Mouse (Mus musculus): ENCODE results near the gene Mmp7. TPM values are rescaled to one million over a fixed set of nuclear protein-coding genes. Genes with fewer than 3 reads are reported as not detected.
A peak's percentile ranks its signal among the peaks of the same experiment; 100 is the strongest.

Mmp7 gene
- not detected in 2 replicates for polyA plus RNA-seq (2014; fragmentation: Nextera tagmentation; extraction: Ambion mirVana)

DNA sequence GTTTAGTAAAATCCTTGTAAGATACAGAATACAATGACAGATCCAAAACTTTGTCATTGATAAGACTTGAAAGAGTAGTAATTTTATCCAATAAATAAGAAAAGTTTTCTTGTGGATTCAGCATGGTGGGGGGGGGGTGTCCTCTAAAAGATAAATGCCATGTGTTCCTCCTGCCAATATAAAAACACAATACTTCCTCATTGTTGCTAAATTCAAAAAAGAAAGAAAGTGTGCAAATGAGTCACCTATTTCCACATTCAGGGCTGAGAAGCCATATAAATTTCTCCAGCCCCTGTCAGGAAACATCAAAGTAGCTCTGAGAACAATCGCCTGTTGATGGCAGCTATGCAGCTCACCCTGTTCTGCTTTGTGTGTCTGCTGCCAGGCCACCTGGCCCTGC lies at the start of gene Mmp7:
TSS of gene Mmp7 (plus strand) at position 301 of the 400 bp plus-strand sequence.
- Histone ChIP-seq H3K27ac (ENCODE audit: low read depth, low read length) (no peak within 1 kb of the TSS), H3K36me3 (ENCODE audit: control insufficient read depth, insufficient read depth, low read length) (no peaks in the 10 kb centered on the region), H3K4me2 (replicated peaks; ENCODE audit: low read depth, low read length) (no peak within 1 kb of the TSS), H3K9me3 (ENCODE audit: control insufficient read depth, low read length) (no peaks in the 10 kb centered on the region), H3K27me3 (ENCODE audit: control insufficient read depth, insufficient read depth, low read length) (no peaks in the 10 kb centered on the region), H3K4me1 (replicated peaks; ENCODE audit: control insufficient read depth, insufficient read depth, low read length) (no peaks in the 10 kb centered on the region), H3K4me3 (ENCODE audit: low read depth, low read length) (no peak within 1 kb of the TSS), H3K9ac (ENCODE audit: low read depth, low read length) (no peak within 1 kb of the TSS)
- no peak for ATAC-seq (ENCODE audit: low FRiP score)
- DNase-seq (ENCODE audit: low spot score): no peak
- 75% methylated on average over 1 of the region's 1 CpGs for WGBS

DNA sequence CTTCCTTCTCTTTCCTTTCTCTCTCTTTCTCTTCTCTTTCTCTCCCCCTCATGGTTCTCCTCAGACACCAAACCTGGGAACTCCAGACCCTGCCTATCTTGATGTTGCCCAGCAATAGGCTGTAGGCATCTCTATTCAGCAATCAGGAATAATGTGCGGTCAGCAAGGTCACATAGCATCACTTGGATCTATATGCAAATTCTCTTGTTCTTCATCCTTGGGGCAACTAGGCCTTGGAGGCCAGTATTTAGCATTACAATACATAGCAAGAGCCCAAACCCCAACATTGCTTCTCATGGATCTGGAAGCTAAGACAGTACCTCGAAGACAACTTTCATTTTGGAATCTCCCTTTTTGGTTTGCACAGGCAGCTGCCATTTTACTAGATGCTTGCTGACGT lies 44.0 kb upstream of the Mmp7 start:
- no peak overlapping the region for H3K4me2 ChIP-seq (replicated peaks; ENCODE audit: low read depth, low read length)
- no peaks in the 10 kb centered on the region for H3K27me3 ChIP-seq (ENCODE audit: control insufficient read depth, insufficient read depth, low read length)
- no peak overlapping the region for H3K27ac ChIP-seq (ENCODE audit: low read depth, low read length)
- no peak for DNase-seq (ENCODE audit: low spot score)
- H3K9me3 ChIP-seq (ENCODE audit: control insufficient read depth, low read length): no peaks in the 10 kb centered on the region
- H3K4me1 ChIP-seq (replicated peaks; ENCODE audit: control insufficient read depth, insufficient read depth, low read length): no peaks in the 10 kb centered on the region
- no peak overlapping the region for H3K9ac ChIP-seq (ENCODE audit: low read depth, low read length)
- no peak overlapping the region for H3K4me3 ChIP-seq (ENCODE audit: low read depth, low read length)
- H3K36me3 ChIP-seq (ENCODE audit: control insufficient read depth, insufficient read depth, low read length): no peaks in the 10 kb centered on the region
- 75% methylated on average over 3 of the region's 3 CpGs for WGBS
- ATAC-seq (ENCODE audit: low FRiP score): no peak

DNA sequence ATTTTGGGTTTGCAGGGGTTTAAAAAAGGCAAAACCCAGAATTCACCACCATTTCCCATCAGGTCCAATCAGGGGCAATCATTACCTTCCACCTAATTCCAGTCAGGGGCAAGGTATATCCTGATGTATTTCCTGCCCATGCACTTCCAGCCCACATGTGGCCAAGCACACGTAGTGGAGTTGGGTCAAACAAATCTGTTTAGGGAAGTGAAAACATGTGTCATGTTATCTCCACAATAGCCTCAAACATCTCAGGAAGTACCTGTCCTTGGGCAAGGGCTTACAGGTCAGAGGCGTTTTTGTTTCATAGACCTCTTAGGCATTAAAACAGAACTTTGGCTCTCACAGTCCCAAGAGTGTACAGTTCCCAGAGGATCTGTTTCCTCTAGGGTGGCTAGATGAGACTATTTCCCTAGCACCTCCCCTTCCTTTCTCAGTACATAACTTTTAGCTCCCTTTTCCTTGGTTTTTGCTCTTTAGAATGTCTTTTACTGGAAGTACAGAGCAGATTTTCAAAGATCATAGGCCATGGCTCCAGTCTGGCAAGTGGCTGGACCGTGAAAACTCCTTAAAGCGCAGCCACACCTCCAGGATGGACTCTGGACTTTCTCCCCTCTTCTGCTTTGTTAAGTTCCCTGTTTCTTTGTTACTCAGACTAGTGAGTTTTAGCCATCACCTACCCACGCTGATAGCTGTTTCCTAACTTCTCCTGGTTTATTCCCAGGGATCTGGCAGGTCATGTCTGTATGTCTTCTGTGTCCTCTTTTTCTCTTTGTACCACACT lies 41.3 kb upstream of the Mmp7 start:
- Histone ChIP-seq H3K9ac (ENCODE audit: low read depth, low read length) (no peak overlapping the region), H3K27ac (ENCODE audit: low read depth, low read length) (no peak overlapping the region), H3K9me3 (ENCODE audit: control insufficient read depth, low read length) (no peaks in the 10 kb centered on the region), H3K27me3 (ENCODE audit: control insufficient read depth, insufficient read depth, low read length) (no peaks in the 10 kb centered on the region), H3K4me3 (ENCODE audit: low read depth, low read length) (no peak overlapping the region), H3K4me2 (replicated peaks; ENCODE audit: low read depth, low read length) (no peak overlapping the region), H3K4me1 (replicated peaks; ENCODE audit: control insufficient read depth, insufficient read depth, low read length) (no peaks in the 10 kb centered on the region), H3K36me3 (ENCODE audit: control insufficient read depth, insufficient read depth, low read length) (no peaks in the 10 kb centered on the region)
- ATAC-seq (ENCODE audit: low FRiP score): no peak
- WGBS: 82% methylated on average over 5 of the region's 5 CpGs
- DNase-seq (ENCODE audit: low spot score): no peak

DNA sequence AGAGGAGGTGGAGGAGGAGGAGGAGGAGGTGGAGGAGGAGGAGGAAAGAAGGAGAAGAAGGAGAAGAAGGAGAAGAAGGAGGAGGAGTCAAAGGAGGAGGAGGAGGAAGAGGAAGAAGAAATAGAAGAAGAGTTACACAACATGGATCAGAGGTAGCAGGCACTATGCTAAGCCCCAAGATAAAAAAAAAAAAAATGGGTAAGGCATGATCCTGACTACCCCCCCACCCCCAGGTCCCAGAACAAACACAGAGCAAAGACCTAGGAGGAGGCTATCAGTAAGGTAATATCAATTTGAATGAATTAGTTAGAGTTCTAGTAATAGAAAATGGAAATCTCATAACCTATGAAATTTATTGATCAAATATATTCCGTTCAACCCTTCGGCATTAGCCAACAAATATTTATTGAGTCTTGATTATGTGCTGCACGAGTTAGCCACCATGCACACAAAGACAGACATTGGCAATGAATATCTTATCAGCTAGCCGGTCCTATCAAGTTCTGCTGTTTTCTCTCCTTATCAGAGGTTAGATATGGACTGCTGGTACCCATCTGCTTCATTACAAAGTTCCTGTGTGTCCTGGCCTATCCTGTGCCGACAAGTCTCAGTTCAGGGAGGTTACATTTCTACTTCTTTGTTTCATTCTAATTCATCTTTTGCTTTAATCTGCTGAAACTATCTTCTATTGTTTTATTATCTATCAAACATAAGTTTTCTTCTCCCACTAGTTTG lies 39.4 kb upstream of the Mmp7 start:
- Histone ChIP-seq H3K36me3 (ENCODE audit: control insufficient read depth, insufficient read depth, low read length) (no peaks in the 10 kb centered on the region), H3K27ac (ENCODE audit: low read depth, low read length) (no peak overlapping the region), H3K9me3 (ENCODE audit: control insufficient read depth, low read length) (no peaks in the 10 kb centered on the region), H3K27me3 (ENCODE audit: control insufficient read depth, insufficient read depth, low read length) (no peaks in the 10 kb centered on the region), H3K4me1 (replicated peaks; ENCODE audit: control insufficient read depth, insufficient read depth, low read length) (no peaks in the 10 kb centered on the region), H3K9ac (ENCODE audit: low read depth, low read length) (no peak overlapping the region), H3K4me3 (ENCODE audit: low read depth, low read length) (no peak overlapping the region), H3K4me2 (replicated peaks; ENCODE audit: low read depth, low read length) (no peak overlapping the region)
- ATAC-seq (ENCODE audit: low FRiP score) (no peak), DNase-seq (ENCODE audit: low spot score) (no peak)
- 89% methylated on average over 5 of the region's 5 CpGs for WGBS

DNA sequence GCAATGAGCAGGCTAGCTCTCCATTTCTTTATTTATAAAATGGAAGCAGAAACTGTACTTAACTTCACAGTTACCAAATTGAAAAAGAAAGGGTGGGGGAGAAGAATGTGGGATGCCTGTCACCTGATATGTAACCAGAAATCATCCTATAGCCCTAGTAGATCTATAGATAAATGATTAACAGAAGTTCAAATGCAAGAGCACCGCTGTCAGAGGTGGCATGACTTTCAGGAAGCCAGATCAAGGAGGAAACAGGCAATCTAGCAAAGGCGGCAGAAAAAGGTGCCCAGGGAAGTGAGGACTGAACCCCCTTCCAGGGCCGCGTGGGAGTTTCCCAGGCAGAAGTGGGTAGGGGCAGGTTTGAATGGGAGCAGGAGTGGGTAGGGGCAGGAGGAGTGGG lies 33.9 kb upstream of the Mmp7 start:
- ATAC-seq (ENCODE audit: low FRiP score) (no peak), DNase-seq (ENCODE audit: low spot score) (no peak)
- 81% methylated on average over 4 of the region's 4 CpGs for WGBS
- H3K4me1 ChIP-seq (replicated peaks; ENCODE audit: control insufficient read depth, insufficient read depth, low read length): no peaks in the 10 kb centered on the region
- no peak overlapping the region for H3K4me2 ChIP-seq (replicated peaks; ENCODE audit: low read depth, low read length)
- no peak overlapping the region for H3K27ac ChIP-seq (ENCODE audit: low read depth, low read length)
- H3K4me3 ChIP-seq (ENCODE audit: low read depth, low read length): no peak overlapping the region
- H3K9me3 ChIP-seq (ENCODE audit: control insufficient read depth, low read length): no peaks in the 10 kb centered on the region
- no peaks in the 10 kb centered on the region for H3K27me3 ChIP-seq (ENCODE audit: control insufficient read depth, insufficient read depth, low read length)
- H3K9ac ChIP-seq (ENCODE audit: low read depth, low read length): no peak overlapping the region
- H3K36me3 ChIP-seq (ENCODE audit: control insufficient read depth, insufficient read depth, low read length): no peaks in the 10 kb centered on the region

DNA sequence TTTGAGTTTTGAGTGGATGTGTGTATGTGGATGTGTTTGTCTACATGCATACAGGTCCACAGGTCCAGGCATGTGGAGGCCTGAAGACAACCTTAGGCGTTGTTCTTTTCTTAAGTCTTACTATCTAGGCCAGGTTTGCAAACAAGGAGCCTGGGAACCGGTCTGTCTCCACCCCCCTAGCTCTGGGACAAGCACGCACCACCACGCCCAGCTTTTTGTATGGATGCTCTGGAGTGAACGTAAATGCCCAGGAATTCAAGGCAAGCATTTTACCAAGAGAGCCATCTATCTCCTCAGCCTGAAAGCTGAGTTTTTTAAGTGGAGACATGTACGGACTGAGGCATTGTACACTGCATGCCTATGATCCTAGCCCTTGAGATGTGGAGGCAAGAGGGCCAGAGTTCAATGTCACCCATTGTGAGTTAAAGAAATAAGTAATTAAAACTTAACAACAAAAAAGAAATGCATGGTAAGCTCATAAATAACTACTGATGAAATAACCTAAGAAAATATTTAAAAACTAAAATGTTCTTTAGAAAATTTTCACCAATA lies 32.3 kb upstream of the Mmp7 start:
- Histone ChIP-seq H3K9ac (ENCODE audit: low read depth, low read length) (no peak overlapping the region), H3K36me3 (ENCODE audit: control insufficient read depth, insufficient read depth, low read length) (no peaks in the 10 kb centered on the region), H3K4me2 (replicated peaks; ENCODE audit: low read depth, low read length) (no peak overlapping the region), H3K4me1 (replicated peaks; ENCODE audit: control insufficient read depth, insufficient read depth, low read length) (no peaks in the 10 kb centered on the region), H3K4me3 (ENCODE audit: low read depth, low read length) (no peak overlapping the region), H3K9me3 (ENCODE audit: control insufficient read depth, low read length) (no peaks in the 10 kb centered on the region), H3K27me3 (ENCODE audit: control insufficient read depth, insufficient read depth, low read length) (no peaks in the 10 kb centered on the region), H3K27ac (ENCODE audit: low read depth, low read length) (no peak overlapping the region)
- DNase-seq (ENCODE audit: low spot score): peak; percentile 2
- 0 out of 2 replicates have a peak, but pooled peaks have one; percentile 30 for ATAC-seq (ENCODE audit: low FRiP score)
- WGBS: 52% methylated on average over 6 of the region's 6 CpGs

DNA sequence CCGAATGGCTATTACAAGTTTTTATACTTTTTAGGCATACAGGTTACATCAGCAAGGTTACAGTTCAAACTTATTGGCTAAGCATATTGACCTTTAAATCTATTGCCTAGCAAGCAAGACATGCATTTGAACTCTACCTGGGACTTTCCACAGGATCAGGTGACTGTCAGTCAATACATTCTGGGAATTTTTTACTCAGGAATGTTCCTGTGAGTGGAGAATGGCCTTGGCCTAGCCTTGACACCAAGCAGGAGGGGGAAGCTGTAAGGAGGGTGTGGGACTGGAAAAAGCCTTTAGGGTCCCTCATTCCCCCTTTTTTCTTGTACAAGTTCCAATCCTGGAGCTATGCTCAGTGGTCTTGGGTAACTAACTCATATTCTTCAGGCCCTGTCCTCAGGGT lies 30.5 kb upstream of the Mmp7 start:
- Histone ChIP-seq H3K9ac (ENCODE audit: low read depth, low read length) (no peak overlapping the region), H3K27me3 (ENCODE audit: control insufficient read depth, insufficient read depth, low read length) (no peaks in the 10 kb centered on the region), H3K27ac (ENCODE audit: low read depth, low read length) (no peak overlapping the region), H3K9me3 (ENCODE audit: control insufficient read depth, low read length) (no peaks in the 10 kb centered on the region), H3K4me1 (replicated peaks; ENCODE audit: control insufficient read depth, insufficient read depth, low read length) (no peaks in the 10 kb centered on the region), H3K4me2 (replicated peaks; ENCODE audit: low read depth, low read length) (no peak overlapping the region), H3K36me3 (ENCODE audit: control insufficient read depth, insufficient read depth, low read length) (no peaks in the 10 kb centered on the region), H3K4me3 (ENCODE audit: low read depth, low read length) (no peak overlapping the region)
- WGBS: 100% methylated on average over 1 of the region's 1 CpGs
- DNase-seq (ENCODE audit: low spot score): no peak
- ATAC-seq (ENCODE audit: low FRiP score): no peak

DNA sequence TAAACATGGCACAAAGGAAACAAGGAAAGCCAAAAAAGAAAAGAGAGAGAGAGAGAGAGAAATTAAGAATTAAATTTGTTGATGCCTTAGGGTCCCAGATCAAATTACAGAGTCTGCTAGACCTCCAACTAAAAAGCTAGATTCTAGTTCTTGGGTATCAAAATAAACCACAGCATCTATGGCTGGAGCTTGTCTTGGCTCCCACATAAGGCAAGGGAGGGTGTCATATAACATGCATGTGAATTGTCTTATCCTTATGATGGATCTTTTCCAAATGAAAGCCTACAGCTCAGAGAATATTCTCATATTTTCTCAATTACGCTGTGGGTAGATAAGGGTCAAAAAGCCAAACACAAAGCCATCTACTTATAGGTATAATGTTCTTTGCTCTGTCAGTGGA lies 22.2 kb upstream of the Mmp7 start:
- no peaks in the 10 kb centered on the region for H3K9me3 ChIP-seq (ENCODE audit: control insufficient read depth, low read length)
- H3K4me2 ChIP-seq (replicated peaks; ENCODE audit: low read depth, low read length): no peak overlapping the region
- no peak for DNase-seq (ENCODE audit: low spot score)
- H3K4me3 ChIP-seq (ENCODE audit: low read depth, low read length): no peak overlapping the region
- ATAC-seq (ENCODE audit: low FRiP score): no peak
- no peaks in the 10 kb centered on the region for H3K4me1 ChIP-seq (replicated peaks; ENCODE audit: control insufficient read depth, insufficient read depth, low read length)
- no peak overlapping the region for H3K27ac ChIP-seq (ENCODE audit: low read depth, low read length)
- H3K36me3 ChIP-seq (ENCODE audit: control insufficient read depth, insufficient read depth, low read length): no peaks in the 10 kb centered on the region
- H3K27me3 ChIP-seq (ENCODE audit: control insufficient read depth, insufficient read depth, low read length): no peaks in the 10 kb centered on the region
- 98% methylated on average over 1 of the region's 1 CpGs for WGBS
- no peak overlapping the region for H3K9ac ChIP-seq (ENCODE audit: low read depth, low read length)

All from hindbrain, embryonic 11.5 days (tissue).